Mouse (Mus musculus) CH12.LX (cell line): Measurements from ENCODE around the gene Mfrp. TPM values are rescaled to one million over a fixed set of nuclear protein-coding genes. Genes with fewer than 3 reads are reported as not detected.

Experiments
- DNase-seq: peaks from one replicate; pipeline ENCODE4 v3.0.0-alpha.2; 2013; ENCODE audit errors: extremely low read depth
- H3K27ac ChIP-seq: 2 replicates; pipeline ENCODE4 v1.5.1; 2012; ENCODE audit warnings: low read depth, mild to moderate bottlenecking, control low read depth, moderate library complexity; ENCODE audit not compliant: insufficient read depth
- H3K27me3 ChIP-seq: replicated peaks from 2 replicates; pipeline ENCODE3; 2012; ENCODE audit warnings: inconsistent platforms
- H3K36me3 ChIP-seq, 2 experiments: replicated peaks in 1 of 2; 2 replicates each; pipeline versions ENCODE3 to v1.6.1; 2012; ENCODE audit warnings: inconsistent platforms in 1 of 2, low read length in 1 of 2, mild to moderate bottlenecking in 1 of 2, mixed read lengths in 1 of 2, moderate library complexity in 1 of 2; ENCODE audit not compliant: control insufficient read depth in 1 of 2, insufficient read depth in 1 of 2
- H3K4me1 ChIP-seq, 2 experiments: 2 replicates each; pipeline ENCODE4 v1.6.1; 2012; ENCODE audit warnings: inconsistent platforms in 1 of 2, moderate library complexity in 1 of 2; ENCODE audit not compliant: insufficient read depth in 2 of 2, control insufficient read depth in 1 of 2
- H3K4me2 ChIP-seq: 2 replicates; pipeline ENCODE4 v1.6.1; 2012; ENCODE audit warnings: low read depth, mild to moderate bottlenecking, control low read depth; ENCODE audit not compliant: poor library complexity, insufficient read depth, severe bottlenecking
- H3K4me3 ChIP-seq, 3 experiments: fragments of 150-350 bp in 1 of 3; sonication (generic) in 1 of 3; replicated peaks in 1 of 3; 2 replicates each; pipeline versions ENCODE3 to v1.5.1; 2011 to 2012; ENCODE audit warnings: low read depth in 2 of 3, low read length in 2 of 3, mild to moderate bottlenecking in 2 of 3, moderate library complexity in 2 of 3, control low read depth in 1 of 3, improper control_type of control experiment in 1 of 3, inconsistent platforms in 1 of 3, mixed read lengths in 1 of 3; ENCODE audit not compliant: poor library complexity in 1 of 3
- H3K79me2 ChIP-seq: replicated peaks from 2 replicates; pipeline ENCODE4 v1.6.1; 2012; ENCODE audit warnings: mild to moderate bottlenecking, moderate library complexity; ENCODE audit not compliant: control insufficient read depth, poor library complexity, insufficient read depth, severe bottlenecking; ENCODE audit errors: extremely low read depth
- H3K9ac ChIP-seq: 2 replicates; pipeline ENCODE4 v1.6.1; 2012; ENCODE audit warnings: low read depth, mild to moderate bottlenecking, control low read depth, moderate library complexity; ENCODE audit not compliant: insufficient read depth
- H3K9me3 ChIP-seq: replicated peaks from 2 replicates; pipeline ENCODE3; 2012; ENCODE audit warnings: low read length, inconsistent platforms, mixed read lengths
- BHLHE40 ChIP-seq: IDR thresholded peaks from 2 replicates; pipeline ENCODE4 v1.6.1; 2011; ENCODE audit warnings: mild to moderate bottlenecking, low read depth, low read length, improper control_type of control experiment
- CHD1 ChIP-seq: IDR thresholded peaks from 2 replicates; pipeline ENCODE4 v1.6.1; 2012; ENCODE audit warnings: low read depth, low read length, improper control_type of control experiment, inconsistent platforms
- CTCF ChIP-seq, 2 experiments: IDR thresholded peaks in 1 of 2; conservative IDR thresholded peaks in 1 of 2; 2 replicates each; pipeline ENCODE4 v1.5.1; 2011 to 2012; ENCODE audit warnings: low read depth in 2 of 2, low read length in 2 of 2, improper control_type of control experiment in 1 of 2, inconsistent platforms in 1 of 2, mild to moderate bottlenecking in 1 of 2, moderate library complexity in 1 of 2
- ELF1 ChIP-seq: IDR thresholded peaks from 2 replicates; pipeline ENCODE4 v1.6.1; 2014; ENCODE audit warnings: low read depth, mild to moderate bottlenecking, inconsistent platforms, low read length, improper control_type of control experiment
- ETS1 ChIP-seq: conservative IDR thresholded peaks from 2 replicates; pipeline ENCODE4 v1.6.1; 2012; ENCODE audit warnings: low read depth, mild to moderate bottlenecking, inconsistent platforms, low read length, improper control_type of control experiment, moderate library complexity
- GABPA ChIP-seq: IDR thresholded peaks from 2 replicates; pipeline ENCODE4 v1.6.1; 2012; ENCODE audit warnings: low read depth, low read length, improper control_type of control experiment, inconsistent platforms; ENCODE audit not compliant: insufficient replicate concordance
- HCFC1 ChIP-seq: IDR thresholded peaks from 2 replicates; pipeline ENCODE4 v1.6.1; 2012; ENCODE audit warnings: low read depth, mild to moderate bottlenecking, inconsistent platforms, low read length, improper control_type of control experiment
- MAZ ChIP-seq: IDR thresholded peaks from 2 replicates; pipeline ENCODE4 v1.6.1; 2012; ENCODE audit warnings: low read depth, mild to moderate bottlenecking, inconsistent platforms, low read length, improper control_type of control experiment, moderate library complexity
- MXI1 ChIP-seq: IDR thresholded peaks from 2 replicates; pipeline ENCODE4 v1.6.1; 2011; ENCODE audit warnings: mild to moderate bottlenecking, low read depth, low read length, improper control_type of control experiment
- MYC ChIP-seq: IDR thresholded peaks from 2 replicates; pipeline ENCODE4 v1.6.1; 2011; ENCODE audit warnings: low read depth, mild to moderate bottlenecking, improper control_type of control experiment, low read length
- NRF1 ChIP-seq: IDR thresholded peaks from 2 replicates; pipeline ENCODE4 v1.6.1; 2014; ENCODE audit warnings: low read depth, mild to moderate bottlenecking, inconsistent platforms, low read length, improper control_type of control experiment, moderate library complexity
- POLR2A ChIP-seq: IDR thresholded peaks from 2 replicates; pipeline ENCODE4 v1.6.1; 2011; ENCODE audit warnings: low read depth, mild to moderate bottlenecking, improper control_type of control experiment, low read length
- POLR2AphosphoS2 ChIP-seq: IDR thresholded peaks from 2 replicates; pipeline ENCODE4 v1.6.1; 2011; ENCODE audit warnings: low read depth, low read length, improper control_type of control experiment
- RAD21 ChIP-seq: IDR thresholded peaks from 2 replicates; pipeline ENCODE4 v1.6.1; 2011; ENCODE audit warnings: low read depth, mild to moderate bottlenecking, low read length, improper control_type of control experiment, moderate library complexity
- SIN3A ChIP-seq: IDR thresholded peaks from 2 replicates; pipeline ENCODE4 v1.6.1; 2012; ENCODE audit warnings: low read length, improper control_type of control experiment, inconsistent platforms
- SMC3 ChIP-seq: IDR thresholded peaks from 2 replicates; pipeline ENCODE4 v1.6.1; 2011; ENCODE audit warnings: low read depth, low read length, improper control_type of control experiment
- TBP ChIP-seq: conservative IDR thresholded peaks from 2 replicates; pipeline ENCODE4 v1.6.1; 2011; ENCODE audit warnings: low read depth, low read length, improper control_type of control experiment
- TCF12 ChIP-seq: IDR thresholded peaks from 2 replicates; pipeline ENCODE4 v1.6.1; 2014; ENCODE audit warnings: low read depth, mild to moderate bottlenecking, inconsistent platforms, low read length, improper control_type of control experiment
- USF1 ChIP-seq: IDR thresholded peaks from 2 replicates; pipeline ENCODE4 v1.6.1; 2014; ENCODE audit warnings: low read depth, mild to moderate bottlenecking, inconsistent platforms, low read length, improper control_type of control experiment
- ZC3H11A ChIP-seq: IDR thresholded peaks from 2 replicates; pipeline ENCODE4 v1.6.1; 2012; ENCODE audit warnings: low read depth, mild to moderate bottlenecking, inconsistent platforms, low read length, improper control_type of control experiment
- ZKSCAN1 ChIP-seq: IDR thresholded peaks from 2 replicates; pipeline ENCODE4 v1.6.1; 2012; ENCODE audit warnings: low read depth, inconsistent platforms, low read length, improper control_type of control experiment, borderline replicate concordance
- dilution Hi-C: fragments of 300-500 bp; cut with MboI; formaldehyde crosslinking; loops from 2 replicates; pipeline ENCODE4 v1.14.3; 2020; ENCODE audit warnings: low sequenced_read_pairs; ENCODE audit not compliant: extremely low pct_unique_long_range_greater_than_20kb, extremely low pct_ligation_motif_present
- in situ Hi-C: fragments of 300-500 bp; cut with MboI; formaldehyde crosslinking; loops from 3 replicates; pipeline ENCODE4 v1.14.3; 2019; ENCODE audit warnings: low sequenced_read_pairs, low pct_ligation_motif_present, low pct_unique_long_range_greater_than_20kb, mixed read lengths
- polyA plus RNA-seq: library from polyadenylated mRNA; unstranded; fragments of >175 nt; gene quantifications from 2 replicates; pipeline ENCODE4 v1.2.1, GENCODE M21; 2012; ENCODE audit warnings: low read depth; ENCODE audit not compliant: insufficient read length
- total RNA-seq, 2 experiments: library from RNA; depleted of rRNA; stranded (reverse); fragments of 300-350 nt in 1 of 2; fragments of >200 nt in 1 of 2; gene quantifications; 2 replicates each; pipeline ENCODE4 v1.2.3; 2012 to 2014

The Mfrp gene
- total and polyA plus RNA-seq, 3 experiments, result not detected

- dilution Hi-C loops (no loop called here), in situ Hi-C loops (no loop called here)
- no peak for TF ChIP-seq MYC
- TF ChIP-seq GABPA, result no peak
- TF ChIP-seq ZKSCAN1, result no peak
- no peak for TF ChIP-seq TCF12
- TF ChIP-seq CTCF (conservative IDR thresholded peaks at IDR 0.05 in 1 of 2, IDR thresholded peaks at IDR 0.05 in 1 of 2; ENCODE audit: low read depth in 2 of 2, low read length in 2 of 2), result no peak
- TF ChIP-seq SIN3A, result no peak
- no peak for TF ChIP-seq ZC3H11A
- no peak for TF ChIP-seq SMC3
- TF ChIP-seq ETS1, result no peak
- TF ChIP-seq NRF1, result no peak
- no peak for TF ChIP-seq HCFC1
- no peak for TF ChIP-seq BHLHE40
- TF ChIP-seq USF1, result no peak
- TF ChIP-seq RAD21, result no peak
- TF ChIP-seq ELF1, result no peak
- no peak for TF ChIP-seq MXI1
- TF ChIP-seq TBP, result no peak
- TF ChIP-seq POLR2A, result no peak
- no peak for TF ChIP-seq CHD1
- TF ChIP-seq MAZ, result no peak
- Histone ChIP-seq H3K27ac (no peak overlapping the region), H3K9ac (no peak overlapping the region), H3K79me2 (no peaks in the 10 kb centered on the region), H3K4me2 (no peak overlapping the region), H3K4me1 (peaks cover 6 to 16% of the 10 kb centered on the region in 2 experiments), H3K4me3 (no peak overlapping the region), H3K36me3 (peaks cover 30 to 68% of the 10 kb centered on the region in 2 experiments), H3K27me3 (no peaks in the 10 kb centered on the region), H3K9me3 (no peaks in the 10 kb centered on the region)
- DNase-seq, result peak; percentile 47
Observed at GRCm38 (mm10) chr9:44143421-44143820, 41.9 kb downstream of the Mfrp start.

DNA sequence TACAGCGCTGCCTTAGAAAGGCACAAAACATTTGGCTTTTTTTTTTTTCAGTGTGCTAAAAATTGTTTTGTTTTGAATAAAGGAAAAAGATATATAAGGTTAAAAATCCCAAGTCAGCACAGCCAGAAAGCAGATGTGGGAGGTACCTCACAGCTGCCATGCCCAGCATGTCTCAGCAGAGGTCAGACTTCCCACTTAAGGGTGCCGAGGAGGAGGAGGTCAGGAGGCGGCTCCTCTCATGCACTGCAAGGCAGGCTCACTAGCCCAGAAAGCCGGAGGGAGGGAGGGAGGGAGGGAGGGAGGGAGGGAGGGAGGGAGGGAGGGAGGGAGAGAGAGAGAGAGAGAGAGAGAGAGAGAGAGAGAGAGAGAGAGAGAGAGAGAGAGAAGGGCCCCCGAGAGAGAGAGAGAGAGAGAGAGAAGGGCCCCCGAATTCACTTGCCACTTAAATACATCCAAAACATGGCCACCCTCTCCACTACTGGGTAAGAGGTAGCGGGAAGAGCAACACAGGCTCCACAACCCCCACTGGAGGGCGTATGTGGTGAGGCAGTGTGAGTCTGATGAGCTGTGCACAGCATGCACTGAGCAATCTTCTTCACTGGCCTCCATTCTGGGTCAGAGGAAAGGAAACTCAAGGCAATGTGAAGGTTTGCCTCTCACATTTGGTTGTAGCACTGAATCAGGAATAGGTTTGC, 42.6 kb downstream of the Mfrp start:
- Histone ChIP-seq H3K9me3 (no peaks in the 10 kb centered on the region), H3K27ac (no peak overlapping the region; the same call in 1 of the 2 replicates), H3K27me3 (no peaks in the 10 kb centered on the region), H3K36me3 (peaks cover 34 to 72% of the 10 kb centered on the region in 2 experiments), H3K9ac (no peak overlapping the region), H3K4me2 (no peak overlapping the region), H3K79me2 (no peaks in the 10 kb centered on the region), H3K4me1 (peaks cover 6 to 16% of the 10 kb centered on the region in 2 experiments), H3K4me3 (no peak overlapping the region)
- in situ Hi-C loops, result no loop called here
- TF ChIP-seq POLR2AphosphoS2, result no peak
- TF ChIP-seq ZC3H11A, result no peak
- peak in 1 of 2 experiments; percentile 28; a peak in 2 of 4 replicates for TF ChIP-seq CTCF (conservative IDR thresholded peaks at IDR 0.05 in 1 of 2, IDR thresholded peaks at IDR 0.05 in 1 of 2; ENCODE audit: low read depth in 2 of 2, low read length in 2 of 2)
- DNase-seq, result peak; percentile 39
- dilution Hi-C loops, result no loop called here
